Mouse (Mus musculus): ENCODE measurements around the gene Olfr181. TPM values are rescaled to one million over a fixed set of nuclear protein-coding genes. Genes with fewer than 3 reads are reported as not detected.

Gene Olfr181
- polyA plus RNA-seq (2015; fragmentation: Nextera tagmentation; extraction: Ambion mirVana), result not detected in 2 replicates

DNA sequence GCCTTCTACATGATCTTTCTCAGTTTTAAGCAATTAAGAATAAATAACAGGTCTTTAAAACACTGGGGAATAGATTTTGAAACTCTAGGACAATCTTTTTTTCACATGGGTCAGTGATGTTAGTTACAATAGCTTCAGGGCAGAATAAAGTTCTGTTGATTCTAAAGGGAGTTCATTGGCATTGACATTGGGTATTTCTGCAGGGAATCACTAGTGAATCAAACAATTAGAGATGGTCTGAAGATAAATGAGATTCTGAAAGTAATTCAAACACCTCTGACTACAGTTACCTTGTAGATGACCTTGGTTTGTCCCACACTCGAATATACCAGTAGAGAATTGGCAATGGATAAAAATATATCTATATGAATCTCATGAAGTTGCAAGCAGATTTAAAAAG, at the start of gene Olfr181:
Gene Olfr181 (minus strand): TSS at position 101 of the 400 bp plus-strand sequence.
- WGBS, result 55% methylated on average over 1 of the region's 1 CpGs
- Histone ChIP-seq H3K4me1 (no peaks in the 10 kb centered on the region), H3K4me3 (replicated peaks) (no peak within 1 kb of the TSS), H3K9me3 (no peaks in the 10 kb centered on the region), H3K27me3 (replicated peaks) (no peaks in the 10 kb centered on the region), H3K27ac (no peak within 1 kb of the TSS), H3K36me3 (no peaks in the 10 kb centered on the region), H3K9ac (no peak within 1 kb of the TSS), H3K4me2 (no peak within 1 kb of the TSS)
- no peak for ATAC-seq (ENCODE audit: insufficient read depth, low FRiP score, low read depth)

DNA sequence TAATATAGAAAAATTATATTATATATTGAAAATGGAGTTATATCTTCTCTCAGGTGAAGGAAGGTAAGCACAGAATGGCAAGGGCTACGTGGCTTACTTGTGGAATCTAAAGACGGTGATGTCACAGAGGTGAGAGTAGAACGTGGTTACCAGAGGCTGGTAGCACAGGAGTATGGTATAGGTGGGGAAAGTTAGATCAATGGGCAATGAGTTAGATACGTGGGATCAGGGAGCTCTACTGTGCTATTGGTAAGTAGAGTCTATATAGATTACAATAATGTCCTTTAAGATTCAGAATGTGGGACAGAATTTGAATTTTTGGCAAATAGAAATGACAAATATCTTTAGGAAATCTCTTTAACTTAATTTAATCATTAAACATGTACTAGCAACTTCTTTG, 737 bp upstream of the Olfr181 start, which contains the start of gene Olfr180:
Gene Olfr180 (minus strand): TSS at position 101 of the 400 bp plus-strand sequence.
- no peak within 1 kb of the TSS for H3K4me2 ChIP-seq
- 82% methylated on average over 4 of the region's 4 CpGs for WGBS
- no peak for ATAC-seq (ENCODE audit: insufficient read depth, low FRiP score, low read depth)

DNA sequence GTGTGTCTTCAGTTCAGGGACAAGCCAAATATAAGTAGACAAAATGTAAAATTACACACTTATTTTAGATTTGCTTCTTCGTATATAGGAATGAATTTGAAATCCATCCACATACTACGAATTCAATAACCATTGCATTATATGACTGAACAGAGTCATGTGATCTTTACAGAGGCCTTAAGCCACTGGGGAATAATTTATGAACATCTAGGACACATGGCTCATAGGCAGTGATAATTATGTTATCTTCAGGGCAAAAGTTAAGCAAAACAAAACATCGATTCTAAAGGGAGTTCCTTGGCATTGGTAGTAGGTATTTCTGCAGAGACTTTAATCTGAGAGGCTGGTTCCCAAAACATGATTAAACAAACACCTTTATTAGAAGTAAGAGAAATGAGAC, 36.6 kb downstream of the Olfr181 start, which contains the start of gene Olfr178:
Gene Olfr178 (minus strand): TSS at position 101 of the 400 bp plus-strand sequence.
- H3K36me3 ChIP-seq, result no peaks in the 10 kb centered on the region
- no peaks in the 10 kb centered on the region for H3K9me3 ChIP-seq
- no peaks in the 10 kb centered on the region for H3K4me1 ChIP-seq
- no peaks in the 10 kb centered on the region for H3K27me3 ChIP-seq (replicated peaks)
- H3K4me3 ChIP-seq (replicated peaks), result no peak within 1 kb of the TSS
- WGBS, result 79% methylated on average over 3 of the region's 3 CpGs
- H3K27ac ChIP-seq, result no peak within 1 kb of the TSS
- no peak within 1 kb of the TSS for H3K9ac ChIP-seq
- no peak within 1 kb of the TSS for H3K4me2 ChIP-seq
- ATAC-seq (ENCODE audit: insufficient read depth, low FRiP score, low read depth), result no peak

More for the DNA sequence above, 737 bp upstream of the Olfr181 start, which contains the start of gene Olfr180:
- no peaks in the 10 kb centered on the region for H3K36me3 ChIP-seq
- H3K4me1 ChIP-seq, result no peaks in the 10 kb centered on the region
- no peaks in the 10 kb centered on the region for H3K27me3 ChIP-seq (replicated peaks)
- no peak within 1 kb of the TSS for H3K9ac ChIP-seq
- no peaks in the 10 kb centered on the region for H3K9me3 ChIP-seq
- no peak within 1 kb of the TSS for H3K27ac ChIP-seq
- no peak within 1 kb of the TSS for H3K4me3 ChIP-seq (replicated peaks)

DNA sequence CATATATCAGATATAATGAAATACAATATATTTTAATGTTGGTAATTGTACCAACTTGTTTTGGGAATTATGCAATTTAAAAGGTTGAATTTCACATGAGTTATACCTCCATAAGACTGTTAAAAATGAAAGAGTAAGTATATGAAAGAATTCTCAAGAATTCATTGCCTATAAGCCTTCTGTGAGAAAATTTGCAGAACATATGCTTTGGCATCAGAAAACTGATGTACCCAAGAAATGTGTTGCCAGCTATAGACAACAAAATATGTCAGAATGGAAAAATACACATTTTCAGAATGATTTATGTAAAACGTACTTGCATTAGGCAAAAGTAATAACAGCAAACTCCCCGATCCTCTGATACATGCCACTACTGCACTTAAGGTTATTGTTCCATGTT, 44.1 kb downstream of the Olfr181 start:
- no peaks in the 10 kb centered on the region for H3K9me3 ChIP-seq
- H3K36me3 ChIP-seq, result no peaks in the 10 kb centered on the region
- no peaks in the 10 kb centered on the region for H3K4me1 ChIP-seq
- no peaks in the 10 kb centered on the region for H3K27me3 ChIP-seq (replicated peaks)
- ATAC-seq (ENCODE audit: insufficient read depth, low FRiP score, low read depth), result no peak
- H3K4me2 ChIP-seq, result no peak overlapping the region
- WGBS, result 94% methylated on average over 2 of the region's 2 CpGs
- no peak overlapping the region for H3K9ac ChIP-seq
- no peak overlapping the region for H3K4me3 ChIP-seq (replicated peaks)
- H3K27ac ChIP-seq, result no peak overlapping the region

Other genes with a start within 250 kb of the Olfr181 start
- gene Gpr15, start 209.7 kb downstream of the Olfr181 start, polyA plus RNA-seq (2015; fragmentation: Nextera tagmentation; extraction: Ambion mirVana), result 0.08 and 0.12 TPM in 2 replicates
- 111 and 117 TPM in 2 replicates for gene Cldnd1, start 200.8 kb downstream of the Olfr181 start, polyA plus RNA-seq (2015; fragmentation: Nextera tagmentation; extraction: Ambion mirVana)
- not detected in 2 replicates for gene Olfr172, start 165.6 kb downstream of the Olfr181 start, polyA plus RNA-seq (2015; fragmentation: Nextera tagmentation; extraction: Ambion mirVana)
- not detected in 2 replicates for gene Olfr173, start 128.5 kb downstream of the Olfr181 start, polyA plus RNA-seq (2015; fragmentation: Nextera tagmentation; extraction: Ambion mirVana)
- gene Olfr175-ps1, start 102.0 kb downstream of the Olfr181 start, polyA plus RNA-seq (2015; fragmentation: Nextera tagmentation; extraction: Ambion mirVana), result not detected in 2 replicates
- not detected in 2 replicates for gene Olfr177, start 54.0 kb downstream of the Olfr181 start, polyA plus RNA-seq (2015; fragmentation: Nextera tagmentation; extraction: Ambion mirVana)
- gene Olfr178, start 36.7 kb downstream of the Olfr181 start, polyA plus RNA-seq (2015; fragmentation: Nextera tagmentation; extraction: Ambion mirVana), result not detected in 2 replicates
- gene Olfr180, start 637 bp upstream of the Olfr181 start, polyA plus RNA-seq (2015; fragmentation: Nextera tagmentation; extraction: Ambion mirVana), result not detected in 2 replicates
- not detected in 2 replicates for gene Olfr183, start 66.6 kb upstream of the Olfr181 start, polyA plus RNA-seq (2015; fragmentation: Nextera tagmentation; extraction: Ambion mirVana)
- 0.13 and 0.35 TPM in 2 replicates for gene Olfr186, start 101.5 kb upstream of the Olfr181 start, polyA plus RNA-seq (2015; fragmentation: Nextera tagmentation; extraction: Ambion mirVana)
- 0.10 TPM in 1 of 2 replicates, not detected in the other for gene Olfr187, start 111.0 kb upstream of the Olfr181 start, polyA plus RNA-seq (2015; fragmentation: Nextera tagmentation; extraction: Ambion mirVana)
- gene Olfr190, start 149.2 kb upstream of the Olfr181 start, polyA plus RNA-seq (2015; fragmentation: Nextera tagmentation; extraction: Ambion mirVana), result not detected in 2 replicates
- not detected in 2 replicates for gene Olfr191, start 161.1 kb upstream of the Olfr181 start, polyA plus RNA-seq (2015; fragmentation: Nextera tagmentation; extraction: Ambion mirVana)
- gene Olfr193, start 183.1 kb upstream of the Olfr181 start, polyA plus RNA-seq (2015; fragmentation: Nextera tagmentation; extraction: Ambion mirVana), result not detected in 2 replicates
- gene Olfr194, start 192.3 kb upstream of the Olfr181 start, polyA plus RNA-seq (2015; fragmentation: Nextera tagmentation; extraction: Ambion mirVana), result not detected in 2 replicates
- gene Olfr195, start 218.3 kb upstream of the Olfr181 start, polyA plus RNA-seq (2015; fragmentation: Nextera tagmentation; extraction: Ambion mirVana), result not detected in 2 replicates
- gene Olfr196, start 241.7 kb upstream of the Olfr181 start, polyA plus RNA-seq (2015; fragmentation: Nextera tagmentation; extraction: Ambion mirVana), result not detected in 2 replicates

Data from stomach, embryonic 15.5 days (tissue).